Mouse (Mus musculus) adrenal gland, postnatal 14 days (tissue): ENCODE measurements around the gene Selenos. TPM values are rescaled to one million over a fixed set of nuclear protein-coding genes. Genes with fewer than 3 reads are reported as not detected.
A peak's percentile ranks its signal among the peaks of the same experiment; 100 is the strongest.
"Not testable (repeated sequence)": the region's sequence is repeated elsewhere in the genome, so short reads cannot be mapped to it uniquely, and the experiment has no call there.

Experiments used
- DNase-seq: peaks from one replicate; pipeline ENCODE4 v3.0.0; 2021; ENCODE audit warnings: mixed read lengths
- long read RNA-seq, 2 experiments: library from polyadenylated mRNA; stranded (forward); transcript quantifications; one replicate each; pipeline ENCODE4 v2.0.0; 2021
- total RNA-seq: library from RNA; stranded (reverse); gene quantifications from 2 replicates; pipeline ENCODE4 v1.2.3, GENCODE M21; 2021

Selenos gene
- total RNA-seq, result 81.4 and 90.2 TPM in 2 replicates
- long read RNA-seq, experiment 1, transcript Selenos-201 (6 exons, 1,191 nt), result major isoform, 195 of 213 reads
- long read RNA-seq, experiment 1, transcript Selenos-205 (6 exons, 1,157 nt), result minor isoform, 12 of 213 reads
- long read RNA-seq, experiment 1, partial matches to known transcripts, result 1 of 213 reads
- long read RNA-seq, experiment 1, other reads (novel, unspliced or antisense), result 2 of 213 reads
- long read RNA-seq, experiment 2, transcript Selenos-201 (6 exons, 1,191 nt), result major isoform, 117 of 131 reads
- long read RNA-seq, experiment 2, transcript Selenos-205 (6 exons, 1,157 nt), result minor isoform, 8 of 131 reads
- long read RNA-seq, experiment 2, partial matches to known transcripts, result 2 of 131 reads
- long read RNA-seq, experiment 2, other reads (novel, unspliced or antisense), result 0 of 131 reads

DNA sequence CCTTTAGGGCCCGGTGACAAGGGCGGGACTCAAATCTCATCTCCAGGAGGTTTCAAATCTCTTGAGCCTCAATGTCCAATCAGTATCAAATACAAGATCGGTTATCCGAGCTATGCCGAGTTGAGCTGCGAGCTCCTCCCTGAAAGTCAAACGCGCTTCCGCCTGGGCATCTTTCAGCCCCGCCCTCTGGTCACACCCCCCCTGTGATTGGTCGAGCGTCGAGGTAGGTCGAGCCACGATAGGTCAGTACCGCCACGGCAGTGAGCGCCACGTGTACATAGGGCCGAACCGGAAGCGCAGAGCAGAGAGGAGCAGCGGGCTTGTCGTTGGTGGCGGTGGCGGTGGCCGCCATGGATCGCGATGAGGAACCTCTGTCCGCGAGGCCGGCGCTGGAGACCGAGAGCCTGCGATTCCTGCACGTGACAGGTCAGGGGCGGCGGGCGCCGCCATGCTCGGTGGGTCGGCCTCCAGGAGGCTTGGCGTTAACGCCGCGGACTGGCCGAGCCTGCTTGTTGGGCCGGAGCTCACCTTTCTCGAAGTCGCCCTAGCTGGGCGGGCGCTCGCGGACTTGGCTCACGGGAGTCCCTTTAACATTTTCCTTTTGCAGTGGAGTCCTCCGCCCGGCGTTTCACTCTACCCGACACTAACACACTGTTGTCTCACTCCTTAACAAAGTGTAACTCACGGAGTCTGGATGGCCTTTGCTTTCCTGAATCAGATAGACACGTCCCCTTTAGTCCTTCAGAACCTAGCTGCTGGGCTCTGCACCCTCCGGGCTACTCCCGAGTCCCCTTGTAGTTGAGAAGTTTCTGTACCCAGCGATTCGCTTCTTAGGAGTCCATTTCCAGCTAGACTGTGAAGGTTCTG, at the start of gene Selenos:
Gene Selenos, plus strand, starts transcription at position 286 of the 867 bp plus-strand sequence.
- DNase-seq, result peak; percentile 98

- DNase-seq, result no peak
Observed at GRCm38 (mm10) chr7:66036809-66037208, 42.6 kb upstream of the Selenos start.

GRCm38 (mm10) chr7:66038261-66038660, 41.2 kb upstream of the Selenos start:
- no peak for DNase-seq

- DNase-seq, result no peak
Observed at GRCm38 (mm10) chr7:66038730-66039129, 40.7 kb upstream of the Selenos start.

DNA sequence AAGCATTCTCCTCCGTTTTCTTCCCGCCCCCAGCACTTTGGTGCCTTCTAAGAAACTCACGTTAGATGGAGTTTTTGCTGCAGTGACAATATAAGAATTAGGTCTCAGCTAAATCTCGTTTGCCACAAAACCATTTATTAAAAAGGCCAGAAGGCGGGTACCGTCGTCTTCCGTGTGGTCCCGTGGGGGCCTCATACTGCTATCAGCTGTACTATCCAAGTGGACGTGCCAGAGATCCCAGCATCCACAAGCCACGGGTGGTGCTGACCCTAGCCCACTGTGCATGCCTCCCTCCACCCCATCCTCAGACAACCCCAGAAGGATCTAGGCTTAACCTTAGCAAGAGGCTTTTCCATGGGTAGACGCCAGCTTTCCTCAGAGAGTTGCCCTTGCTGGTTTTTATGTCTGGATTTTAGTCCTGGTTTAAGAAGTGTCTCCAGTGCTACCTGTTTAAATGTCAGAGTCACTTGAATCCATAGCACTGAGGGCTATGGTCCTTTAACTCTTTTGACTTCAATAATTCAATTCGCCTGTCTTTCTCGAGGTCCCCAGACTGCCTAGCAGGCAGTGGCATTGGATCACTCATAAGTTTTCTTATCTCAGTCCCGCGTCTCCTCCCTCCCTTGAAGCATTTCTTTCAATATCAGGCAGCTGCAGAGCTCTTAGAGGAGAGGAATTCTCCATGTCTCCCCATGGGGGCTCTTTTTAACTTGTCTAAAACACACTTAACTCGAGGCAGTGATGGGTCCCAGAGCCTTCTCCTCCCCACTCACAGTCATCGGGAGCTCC, 39.2 kb upstream of the Selenos start:
- DNase-seq, result no peak

DNA sequence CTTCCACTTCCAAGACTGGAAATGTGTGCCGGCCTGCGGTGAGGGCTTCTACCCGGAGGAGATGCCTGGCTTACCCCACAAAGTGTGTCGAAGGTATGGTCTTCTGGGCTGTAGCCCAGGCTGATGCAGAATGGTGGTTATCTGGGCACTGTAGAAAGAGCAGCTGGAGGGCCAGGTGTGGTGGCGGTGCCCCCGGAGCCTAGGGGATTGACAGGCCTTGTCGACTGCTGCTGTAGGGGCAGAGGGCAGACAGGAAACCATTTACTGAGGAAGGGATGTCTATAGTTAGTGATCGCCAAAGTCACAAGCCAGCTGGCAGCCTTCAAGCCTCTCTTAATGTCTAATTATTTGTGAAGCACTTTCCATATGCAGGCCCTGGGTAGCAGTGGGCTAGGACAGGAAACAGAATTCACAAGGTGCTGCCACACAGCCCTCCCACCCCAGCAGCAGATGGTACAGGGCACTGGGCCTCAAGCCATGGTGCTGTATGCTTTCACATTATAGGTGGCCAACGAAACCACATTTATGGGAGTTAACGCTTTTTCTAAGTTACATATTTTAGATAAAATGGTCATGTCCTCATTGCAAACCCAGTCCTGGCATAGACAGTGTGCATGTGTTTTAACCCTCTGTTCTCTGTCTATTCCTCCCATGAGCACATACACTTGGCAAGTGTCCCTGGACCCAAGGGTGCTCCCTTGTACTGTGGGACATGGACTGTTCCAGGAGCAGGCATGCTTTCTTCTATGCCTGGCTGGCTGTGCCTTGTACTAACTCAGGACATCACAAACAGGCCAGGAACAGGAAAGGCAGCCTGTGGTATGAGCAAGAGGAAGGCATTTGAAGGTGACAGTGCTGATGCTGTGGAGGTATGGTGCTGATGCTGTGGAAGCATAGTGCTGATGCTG, 35.6 kb upstream of the Selenos start, which contains the start of gene Gm45213:
Gene Gm45213, plus strand, starts transcription at position 51 of the 908 bp plus-strand sequence.
- no peak for DNase-seq

DNA sequence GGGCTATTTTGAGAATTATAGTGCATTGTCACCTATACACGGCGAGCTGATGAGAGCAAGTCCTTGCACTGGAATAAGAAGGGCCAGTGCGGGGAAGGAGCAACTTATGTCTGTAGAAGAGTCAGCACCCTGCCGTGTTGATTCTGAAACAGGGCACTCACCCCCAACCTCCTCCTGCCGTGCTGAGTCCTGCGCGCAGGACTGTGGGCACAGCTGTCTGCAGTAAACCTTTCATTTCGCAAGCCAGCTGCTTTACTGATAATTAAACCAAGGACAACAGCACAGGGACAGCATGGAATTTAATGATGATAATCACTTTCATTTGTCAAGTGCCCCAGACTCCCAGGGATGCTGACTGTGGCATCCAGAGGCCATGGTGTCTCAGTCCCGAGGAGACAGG, 34.8 kb upstream of the Selenos start:
- DNase-seq, result no peak

DNA sequence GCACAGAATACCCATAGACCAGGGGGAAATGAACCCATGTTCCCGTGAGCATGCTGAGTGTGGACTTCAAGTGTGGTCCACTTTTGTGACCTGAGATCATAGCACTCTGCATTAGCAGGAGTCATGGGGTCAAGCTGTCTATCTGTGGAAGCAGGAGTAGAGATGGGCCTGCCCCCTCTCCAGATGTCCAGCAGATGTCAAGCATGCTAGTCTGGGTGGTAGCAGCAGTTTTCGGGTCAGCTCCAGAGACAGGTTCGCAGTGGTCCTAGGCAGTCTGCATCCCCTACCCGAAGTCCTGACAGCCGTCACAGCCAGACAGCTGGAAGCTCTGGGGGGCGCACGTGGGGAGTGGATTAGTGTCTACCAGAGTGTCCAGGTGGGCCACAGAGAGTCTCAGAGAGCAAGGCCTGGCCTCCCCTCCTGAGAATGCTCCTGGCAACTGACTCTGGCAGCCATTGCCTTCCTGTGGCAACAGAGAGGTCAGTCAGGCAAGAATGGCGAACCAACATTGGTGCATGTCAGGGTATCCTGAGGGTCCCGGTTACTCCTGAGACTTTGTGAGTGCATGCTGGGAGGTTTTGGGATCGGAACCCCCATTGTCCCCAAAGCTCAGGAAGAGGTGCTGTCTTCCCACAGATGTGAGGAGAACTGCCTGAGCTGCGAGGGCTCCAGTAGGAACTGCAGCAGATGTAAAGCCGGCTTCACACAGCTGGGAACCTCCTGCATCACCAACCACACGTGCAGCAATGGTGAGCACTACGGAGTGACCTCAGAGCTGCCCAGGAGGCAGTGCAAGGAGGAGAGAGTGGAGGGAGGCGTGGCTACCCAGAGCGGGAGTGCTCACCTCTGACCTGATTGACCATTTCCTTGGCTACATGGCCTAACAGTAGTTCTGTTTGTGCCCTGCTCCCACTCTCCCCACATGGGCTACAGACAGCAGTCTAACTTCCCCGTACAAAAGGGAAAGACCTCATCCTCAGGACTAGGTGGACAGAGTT, 32.2 kb upstream of the Selenos start:
- DNase-seq, result peak; percentile 42

- DNase-seq, result no peak
Observed at GRCm38 (mm10) chr7:66047975-66048374, 31.5 kb upstream of the Selenos start.

GRCm38 (mm10) chr7:66048446-66049230, 30.8 kb upstream of the Selenos start:
- DNase-seq, result no peak

- DNase-seq, result no peak
Observed at GRCm38 (mm10) chr7:66053946-66054483, 25.4 kb upstream of the Selenos start.

- not testable (repeated sequence) for DNase-seq
Observed at GRCm38 (mm10) chr7:66055356-66055755, 24.1 kb upstream of the Selenos start.

- no peak for DNase-seq
Observed at GRCm38 (mm10) chr7:66058703-66059102, 20.7 kb upstream of the Selenos start, which contains the start of gene Snrpa1. Gene Snrpa1, plus strand, starts transcription at chr7:66059003.

DNA sequence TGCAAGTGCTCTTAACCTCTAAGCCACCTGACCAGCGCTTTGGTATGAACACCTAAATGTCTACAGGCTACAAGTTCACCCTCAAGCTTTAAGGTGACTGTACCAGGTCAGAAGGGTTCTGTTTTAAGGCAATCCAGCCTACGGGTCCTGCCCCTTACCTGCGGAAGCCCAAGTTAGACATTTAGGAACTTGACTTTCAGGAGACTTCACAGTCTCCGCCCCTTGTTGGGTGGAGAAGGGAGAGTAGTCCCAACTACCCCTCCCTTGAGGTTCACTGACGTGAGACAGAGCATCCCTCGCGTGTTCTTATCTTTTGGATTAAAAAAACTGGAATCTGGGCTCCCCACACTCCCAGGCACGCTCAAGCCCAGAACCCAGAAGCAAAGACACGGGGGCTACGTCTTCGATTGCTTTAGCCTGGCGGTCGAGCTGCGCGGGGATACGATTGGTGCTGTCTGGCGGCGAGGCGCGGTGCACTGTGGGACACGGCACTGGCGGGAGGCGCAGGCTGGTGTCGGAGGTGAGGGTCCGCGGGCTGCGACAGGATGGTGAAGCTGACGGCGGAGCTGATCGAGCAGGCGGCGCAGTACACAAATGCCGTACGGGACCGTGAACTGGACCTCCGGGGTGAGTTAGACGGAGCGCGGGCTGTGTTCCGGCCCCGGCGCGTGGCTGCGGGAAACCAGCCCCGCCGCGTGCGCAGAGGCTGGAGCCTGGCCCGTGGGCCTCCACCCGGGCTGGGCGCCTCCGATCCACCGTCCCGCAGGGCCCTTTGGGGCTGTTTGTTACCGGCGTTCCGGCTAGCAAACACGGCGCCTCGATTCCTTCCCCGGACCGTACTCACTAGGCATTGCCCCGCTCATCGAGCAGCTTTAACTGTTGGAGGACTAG, 19.1 kb upstream of the Selenos start:
- DNase-seq, result peak; percentile 94

- DNase-seq, result no peak
Observed at GRCm38 (mm10) chr7:66061057-66061456, 18.4 kb upstream of the Selenos start.

DNA sequence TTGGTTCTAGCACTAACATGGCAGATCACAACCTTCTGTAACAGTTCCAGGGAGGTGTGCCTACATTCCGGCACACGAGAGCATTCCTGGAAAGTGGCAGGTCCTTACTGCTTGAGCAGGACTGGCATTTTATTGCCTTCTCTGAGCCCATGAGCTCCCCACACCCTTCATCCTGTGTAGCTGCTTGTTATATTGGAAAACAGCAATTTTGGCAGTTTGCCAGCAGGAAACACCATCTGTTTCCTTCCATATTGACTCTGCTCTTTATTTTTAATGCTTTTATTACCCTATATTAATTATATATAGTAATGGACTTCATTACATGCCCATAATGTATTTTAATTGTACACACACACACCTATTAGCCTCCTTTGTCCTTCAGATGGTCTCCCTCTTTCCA, 3.0 kb upstream of the Selenos start:
- DNase-seq, result no peak

DNA sequence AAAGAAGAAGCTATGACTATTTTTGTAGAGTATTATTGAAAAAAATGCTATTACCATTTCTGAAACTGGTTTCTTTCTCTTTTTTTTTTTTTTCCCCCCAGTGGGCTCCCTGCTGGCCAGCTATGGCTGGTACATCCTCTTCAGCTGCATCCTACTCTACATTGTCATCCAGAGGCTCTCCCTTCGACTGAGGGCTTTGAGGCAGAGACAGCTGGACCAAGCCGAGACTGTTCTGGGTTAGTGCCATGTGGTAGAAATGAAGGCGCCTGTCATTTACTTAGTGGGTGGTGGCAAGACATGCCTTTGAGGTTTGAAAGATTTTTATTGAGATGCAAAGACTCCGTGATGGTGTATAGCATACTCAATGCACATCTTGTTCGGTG, 773 bp downstream of the Selenos start:
- DNase-seq, result no peak

- DNase-seq, result no peak
Observed at GRCm38 (mm10) chr7:66083757-66084156, 4.3 kb downstream of the Selenos start.
